Mouse (Mus musculus) testis, adult 2 months (tissue): Measurements from ENCODE around the gene Pdhx.

Source experiments
- CTCF ChIP-seq: fragments of 200-500 bp; IDR thresholded peaks from 2 replicates; pipeline ENCODE4 v1.5.1; 2012; ENCODE audit warnings: low read depth, mild to moderate bottlenecking, inconsistent platforms, low read length, moderate library complexity; ENCODE audit not compliant: control insufficient read depth, insufficient read depth, insufficient replicate concordance
- POLR2A ChIP-seq: fragments of 200-500 bp; IDR thresholded peaks from 2 replicates; pipeline ENCODE4 v1.6.1; 2012; ENCODE audit warnings: low read depth, mild to moderate bottlenecking, inconsistent platforms, low read length, moderate library complexity; ENCODE audit not compliant: control insufficient read depth

- TF ChIP-seq CTCF (no peak), POLR2A (no peak)
These were observed 101.4 kb downstream of the Pdhx start for GRCm38 (mm10) chr2:102971951-102972350.
